Mouse (Mus musculus) midbrain, embryonic 15.5 days (tissue): ENCODE measurements around the gene Fgfr2. TPM values are rescaled to one million over a fixed set of nuclear protein-coding genes. Genes with fewer than 3 reads are reported as not detected.

ENCODE experiments used
- ATAC-seq: fragments of 200-750 bp; cut with Nextera tagmentation; replicated peaks from 2 replicates; pipeline ENCODE4 v1.8.0; 2017; ENCODE audit warnings: moderate TSS enrichment
- H3K27ac ChIP-seq: fragments of 300-500 bp; sonication (generic); 2 replicates; pipeline ENCODE4 v1.5.1; 2015; ENCODE audit warnings: mild to moderate bottlenecking, inconsistent platforms
- H3K27me3 ChIP-seq: fragments of 300-500 bp; sonication (generic); replicated peaks from 2 replicates; pipeline ENCODE4 v1.6.1; 2015; ENCODE audit warnings: inconsistent platforms
- H3K36me3 ChIP-seq: fragments of 300-500 bp; sonication (generic); replicated peaks from 2 replicates; pipeline ENCODE4 v1.6.1; 2015; ENCODE audit warnings: inconsistent platforms
- H3K4me1 ChIP-seq: fragments of 300-500 bp; sonication (generic); 2 replicates; pipeline ENCODE4 v1.6.1; 2015; ENCODE audit warnings: inconsistent platforms
- H3K4me2 ChIP-seq: fragments of 300-500 bp; sonication (generic); 2 replicates; pipeline ENCODE4 v1.6.1; 2015; ENCODE audit warnings: inconsistent platforms, mild to moderate bottlenecking, moderate library complexity
- H3K4me3 ChIP-seq: fragments of 300-500 bp; sonication (generic); 2 replicates; pipeline ENCODE4 v1.5.1; 2015; ENCODE audit warnings: mild to moderate bottlenecking, inconsistent platforms
- H3K9ac ChIP-seq: fragments of 300-500 bp; sonication (generic); 2 replicates; pipeline ENCODE4 v1.6.1; 2015; ENCODE audit warnings: mild to moderate bottlenecking, inconsistent platforms
- H3K9me3 ChIP-seq: fragments of 300-500 bp; sonication (generic); 2 replicates; pipeline ENCODE4 v1.6.1; 2016; ENCODE audit warnings: inconsistent platforms
- WGBS: fragments of 180-500 bp; shearing (Covaris S2); methylation state at CpG from one replicate; pipeline ENCODE4 v1.1.7; 2015; ENCODE audit warnings: mixed read lengths; 5-methylcytosine and 5-hydroxymethylcytosine counted together
- polyA plus RNA-seq: library from polyadenylated mRNA; unstranded; fragments of >200 nt; fragmentation: Nextera tagmentation; extraction: Ambion mirVana; gene quantifications from 2 replicates; pipeline ENCODE4 v1.2.1, GENCODE M21; 2015

Gene Fgfr2
- polyA plus RNA-seq, 1 experiment from 2014 or later, result 23.3 TPM

DNA sequence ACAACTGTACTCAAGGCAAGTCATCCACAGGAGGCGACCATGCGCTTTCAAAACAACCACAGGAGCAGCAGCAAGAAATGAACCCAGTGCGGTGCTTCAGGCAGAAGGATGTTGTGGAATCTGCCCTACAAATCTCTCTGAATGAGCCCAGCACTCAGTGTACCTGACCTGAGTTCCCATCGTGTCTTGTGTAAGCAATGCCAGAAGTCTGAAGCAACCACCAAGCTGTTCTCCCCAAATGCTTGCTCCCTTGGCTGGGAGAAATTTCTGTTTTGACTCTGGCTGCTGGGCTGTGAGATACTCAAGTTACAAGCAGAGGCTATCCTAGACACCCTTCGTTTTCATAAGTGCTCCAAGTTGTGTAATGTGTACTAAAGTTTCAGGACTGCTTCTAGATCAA is 517.5 kb downstream of the Fgfr2 start:
- no peak for ATAC-seq
- Histone ChIP-seq H3K4me3 (no peak overlapping the region), H3K4me2 (no peak overlapping the region), H3K4me1 (peaks cover 5% of the 10 kb centered on the region; the same call in 1 of the 2 replicates), H3K9me3 (no peaks in the 10 kb centered on the region), H3K27me3 (peaks cover 28% of the 10 kb centered on the region), H3K27ac (no peak overlapping the region), H3K36me3 (no peaks in the 10 kb centered on the region), H3K9ac (no peak overlapping the region)
- 60% methylated on average over 5 of the region's 5 CpGs for WGBS

GRCm38 (mm10) chr7:132604720-132605119 is 518.4 kb downstream of the Fgfr2 start:
- H3K27ac ChIP-seq, result no peak overlapping the region
- no peaks in the 10 kb centered on the region for H3K36me3 ChIP-seq
- H3K9me3 ChIP-seq, result no peaks in the 10 kb centered on the region
- H3K4me1 ChIP-seq, result peaks cover 10% of the 10 kb centered on the region
- peaks cover 37% of the 10 kb centered on the region for H3K27me3 ChIP-seq
- no peak for ATAC-seq
- H3K4me3 ChIP-seq, result no peak overlapping the region
- no peak overlapping the region for H3K4me2 ChIP-seq
- WGBS, result 82% methylated on average over 4 of the region's 4 CpGs
- no peak overlapping the region for H3K9ac ChIP-seq

DNA sequence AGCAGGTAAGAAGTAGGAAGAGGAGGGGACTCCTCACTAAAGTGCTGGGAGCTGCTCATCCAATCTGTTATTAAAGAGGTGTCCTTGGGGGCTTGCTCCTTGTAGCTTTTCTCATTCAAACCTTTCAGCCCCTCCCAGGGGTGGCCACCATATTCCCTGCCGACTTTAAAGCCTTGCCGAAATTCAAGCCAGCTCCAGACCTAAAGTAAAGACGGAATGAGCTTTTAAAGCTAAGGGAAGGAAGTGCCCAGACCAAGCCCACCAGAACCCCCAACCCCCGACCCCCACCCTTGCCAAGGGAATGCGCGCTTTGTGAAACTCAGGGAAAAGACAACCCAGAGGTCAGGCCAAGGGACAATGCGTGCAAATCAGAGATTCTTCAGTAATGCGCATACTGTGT is 522.2 kb downstream of the Fgfr2 start:
- WGBS, result 8% methylated on average over 8 of the region's 8 CpGs
- peaks cover 39% of the 10 kb centered on the region for H3K4me1 ChIP-seq
- no peaks in the 10 kb centered on the region for H3K36me3 ChIP-seq
- H3K9me3 ChIP-seq, result no peaks in the 10 kb centered on the region
- no peak overlapping the region for H3K4me2 ChIP-seq
- no peak for ATAC-seq
- H3K9ac ChIP-seq, result no peak overlapping the region
- peaks cover 68% of the 10 kb centered on the region for H3K27me3 ChIP-seq
- H3K27ac ChIP-seq, result no peak overlapping the region
- no peak overlapping the region for H3K4me3 ChIP-seq

- H3K9me3 ChIP-seq, result no peaks in the 10 kb centered on the region
- H3K4me2 ChIP-seq, result peak overlapping the region; percentile 72
- peaks cover 73% of the 10 kb centered on the region for H3K27me3 ChIP-seq
- no peak for ATAC-seq
- H3K4me1 ChIP-seq, result peaks cover 39% of the 10 kb centered on the region
- peak overlapping the region; percentile 37 for H3K4me3 ChIP-seq
- H3K27ac ChIP-seq, result no peak overlapping the region
- no peak overlapping the region for H3K9ac ChIP-seq
- no peaks in the 10 kb centered on the region for H3K36me3 ChIP-seq
- under 1% methylated on average over 9 of the region's 9 CpGs for WGBS
These were observed 523.1 kb downstream of the Fgfr2 start for GRCm38 (mm10) chr7:132600026-132600425.

GRCm38 (mm10) chr7:132599071-132599975 is 523.8 kb downstream of the Fgfr2 start, which contains the start of gene Nkx1-2:
Gene Nkx1-2 (minus strand): TSS chr7:132599637.
- no peaks in the 10 kb centered on the region for H3K36me3 ChIP-seq
- no peak within 1 kb of the TSS for H3K9ac ChIP-seq
- H3K9me3 ChIP-seq, result no peaks in the 10 kb centered on the region
- peak within 1 kb of the TSS; percentile 81 for H3K4me2 ChIP-seq
- no peak within 1 kb of the TSS for H3K27ac ChIP-seq
- no peak for ATAC-seq
- WGBS, result 0% methylated on average over 49 of the region's 52 CpGs
- H3K27me3 ChIP-seq, result peaks cover 75% of the 10 kb centered on the region
- H3K4me3 ChIP-seq, result peak within 1 kb of the TSS; percentile 37
- peaks cover 39% of the 10 kb centered on the region for H3K4me1 ChIP-seq

DNA sequence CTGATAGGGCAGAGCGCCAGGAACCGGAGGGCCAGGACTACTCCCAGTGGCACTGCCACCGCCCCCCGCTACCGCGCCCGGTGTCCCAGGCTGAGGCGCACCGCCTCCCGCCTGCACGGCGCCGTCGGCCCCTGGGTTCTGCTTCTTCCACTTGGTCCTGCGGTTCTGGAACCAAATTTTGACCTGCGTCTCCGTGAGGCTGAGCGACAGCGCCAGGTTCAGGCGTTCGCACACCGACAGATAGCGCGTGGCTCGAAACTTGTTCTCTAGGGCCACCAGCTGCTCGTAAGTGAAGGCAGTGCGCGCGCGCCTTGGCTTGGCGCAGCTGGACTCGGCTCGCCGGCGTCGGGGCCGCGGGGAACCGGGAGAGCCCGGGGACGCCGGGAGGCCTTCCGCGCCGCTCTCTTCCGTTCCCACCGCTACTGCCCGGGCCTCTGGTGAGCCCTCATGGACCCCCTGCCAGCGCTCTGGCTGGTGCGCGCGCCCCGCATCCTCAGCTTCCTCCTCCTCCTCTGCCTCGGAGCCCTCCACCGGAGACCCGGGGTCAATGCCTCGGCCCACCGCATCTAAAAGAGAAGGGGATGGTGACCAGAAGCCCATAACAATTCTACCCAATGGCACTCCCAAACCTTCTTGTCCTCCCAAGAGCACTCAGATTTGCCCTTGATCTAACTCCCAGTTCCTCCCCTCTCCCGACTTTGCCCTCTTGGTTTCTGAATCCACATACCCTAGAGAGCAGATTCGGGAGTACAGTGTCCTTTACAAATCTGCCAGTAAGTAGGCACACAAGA is 525.7 kb downstream of the Fgfr2 start:
- H3K9ac ChIP-seq, result peak overlapping the region; percentile 31
- H3K9me3 ChIP-seq, result no peaks in the 10 kb centered on the region
- no peak overlapping the region for H3K27ac ChIP-seq
- no peak for ATAC-seq
- H3K4me3 ChIP-seq, result peak overlapping the region; percentile 41
- peaks cover 72% of the 10 kb centered on the region for H3K27me3 ChIP-seq
- H3K4me2 ChIP-seq, result peak overlapping the region; percentile 81
- WGBS, result under 1% methylated on average over 60 of the region's 60 CpGs
- no peaks in the 10 kb centered on the region for H3K36me3 ChIP-seq
- H3K4me1 ChIP-seq, result peaks cover 39% of the 10 kb centered on the region

DNA sequence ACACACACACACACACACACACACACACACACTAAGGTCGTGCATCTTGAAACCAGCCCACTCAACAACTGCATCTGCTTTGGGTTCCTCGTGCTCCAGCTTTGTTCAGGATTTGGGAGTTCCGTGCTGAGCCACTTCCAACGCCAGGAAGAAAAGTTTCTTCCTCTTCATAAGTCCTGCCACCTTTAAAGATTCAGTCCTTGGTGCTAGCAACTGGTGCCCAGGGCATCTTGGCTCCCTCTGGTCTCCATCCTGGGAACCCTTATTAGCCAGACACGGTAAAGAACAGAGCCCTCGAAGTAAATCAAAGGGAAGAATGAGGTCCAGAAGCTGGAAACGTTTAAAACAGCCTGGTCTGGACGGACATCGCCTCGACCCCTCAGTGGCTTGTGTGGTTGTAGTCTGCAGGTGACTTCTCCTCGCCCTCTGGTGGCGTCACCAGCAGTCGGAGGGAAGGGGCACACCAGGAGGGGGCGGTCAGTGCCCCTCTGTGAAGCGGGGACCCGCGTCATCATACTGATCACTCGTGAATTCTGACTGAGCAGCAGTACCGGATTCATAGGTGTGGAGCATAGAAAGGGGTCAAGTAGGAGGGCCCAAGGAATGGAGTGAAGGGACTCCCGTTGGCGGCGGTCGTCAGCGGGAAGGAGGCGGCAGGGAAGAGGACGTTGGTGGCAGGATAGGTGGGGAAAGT is 526.4 kb downstream of the Fgfr2 start:
- Histone ChIP-seq H3K9me3 (no peaks in the 10 kb centered on the region), H3K4me2 (peak overlapping the region; percentile 81), H3K36me3 (no peaks in the 10 kb centered on the region), H3K27ac (no peak overlapping the region), H3K9ac (no peak overlapping the region), H3K4me1 (peaks cover 39% of the 10 kb centered on the region), H3K4me3 (peak overlapping the region; percentile 41), H3K27me3 (peaks cover 65% of the 10 kb centered on the region)
- no peak; the same call in 1 of the 2 replicates for ATAC-seq
- WGBS, result 6% methylated on average over 26 of the region's 26 CpGs

DNA sequence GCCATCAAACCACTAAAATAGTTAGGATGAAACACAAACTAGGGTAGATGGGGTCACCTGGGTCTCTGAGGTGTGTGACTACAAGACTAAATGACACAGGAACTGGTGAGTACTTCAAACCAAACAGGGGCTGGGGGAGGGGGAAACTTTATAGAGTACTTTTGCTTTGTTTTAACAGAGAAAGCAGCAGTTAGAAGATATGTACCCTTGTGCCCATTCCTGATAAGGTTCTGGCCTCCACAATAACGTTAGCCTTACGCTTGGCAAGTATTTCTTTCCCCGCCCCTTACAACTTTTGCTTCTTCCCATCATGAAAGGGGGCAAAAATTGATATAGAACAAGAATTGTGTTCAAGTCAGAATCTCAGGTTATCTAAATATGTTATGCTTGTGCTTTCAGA is 527.4 kb downstream of the Fgfr2 start:
- Histone ChIP-seq H3K27ac (no peak overlapping the region), H3K36me3 (no peaks in the 10 kb centered on the region), H3K4me3 (no peak overlapping the region), H3K27me3 (peaks cover 57% of the 10 kb centered on the region), H3K4me1 (peaks cover 36% of the 10 kb centered on the region), H3K4me2 (no peak overlapping the region), H3K9ac (no peak overlapping the region), H3K9me3 (no peaks in the 10 kb centered on the region)
- ATAC-seq, result no peak
- WGBS, result 85% methylated on average over 3 of the region's 3 CpGs

GRCm38 (mm10) chr7:132594325-132594724 is 528.8 kb downstream of the Fgfr2 start:
- H3K4me1 ChIP-seq, result peaks cover 25% of the 10 kb centered on the region
- H3K27ac ChIP-seq, result no peak overlapping the region
- H3K4me2 ChIP-seq, result no peak overlapping the region
- no peaks in the 10 kb centered on the region for H3K9me3 ChIP-seq
- no peaks in the 10 kb centered on the region for H3K36me3 ChIP-seq
- H3K9ac ChIP-seq, result no peak overlapping the region
- WGBS, result 89% methylated on average over 2 of the region's 2 CpGs
- H3K4me3 ChIP-seq, result no peak overlapping the region
- peaks cover 43% of the 10 kb centered on the region for H3K27me3 ChIP-seq
- ATAC-seq, result no peak

DNA sequence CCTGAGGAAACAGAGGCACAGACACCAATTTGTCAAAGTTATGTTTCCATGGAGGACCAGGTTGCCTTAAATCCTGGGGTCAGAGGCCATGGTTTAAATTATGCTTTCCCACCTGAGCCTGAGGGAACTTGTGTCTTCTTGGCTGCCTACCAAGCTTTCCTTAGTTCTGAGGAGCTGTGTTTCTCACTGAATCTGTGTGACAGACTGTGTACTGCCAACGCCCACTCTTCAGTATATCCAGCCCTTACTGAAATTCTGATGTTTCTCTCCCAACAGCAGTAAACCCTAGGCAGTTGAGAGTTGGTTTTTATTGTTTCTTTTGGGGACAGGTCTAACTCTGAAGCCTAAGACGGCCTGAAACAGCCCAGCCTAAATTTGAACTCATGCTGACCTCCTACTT is 529.4 kb downstream of the Fgfr2 start:
- H3K36me3 ChIP-seq, result no peaks in the 10 kb centered on the region
- H3K27ac ChIP-seq, result no peak overlapping the region
- no peak overlapping the region for H3K4me3 ChIP-seq
- H3K9ac ChIP-seq, result no peak overlapping the region
- no peaks in the 10 kb centered on the region for H3K9me3 ChIP-seq
- WGBS, result 79% methylated on average over 2 of the region's 2 CpGs
- peaks cover 38% of the 10 kb centered on the region for H3K27me3 ChIP-seq
- H3K4me1 ChIP-seq, result peaks cover 19% of the 10 kb centered on the region
- no peak overlapping the region for H3K4me2 ChIP-seq
- ATAC-seq, result no peak

DNA sequence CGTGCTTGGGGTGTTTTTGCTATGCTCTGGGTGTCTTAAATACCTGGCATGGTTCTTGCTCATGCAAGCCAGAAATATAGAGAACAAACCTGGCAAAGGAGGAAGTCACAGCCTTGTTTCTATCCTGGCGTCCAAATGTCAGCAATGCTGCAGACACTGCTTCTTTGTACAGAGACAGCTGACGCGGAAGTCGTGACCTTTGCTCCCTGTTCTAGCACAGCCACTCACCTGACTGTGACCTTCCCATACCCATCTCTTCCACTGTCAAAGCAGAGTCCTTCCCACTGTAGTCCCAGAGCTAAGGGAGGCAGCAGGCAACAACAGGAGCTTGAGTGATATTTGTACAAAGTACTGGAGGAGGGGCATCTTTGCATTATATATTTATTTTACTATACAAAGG is 533.5 kb downstream of the Fgfr2 start:
- no peak overlapping the region for H3K4me3 ChIP-seq
- no peaks in the 10 kb centered on the region for H3K27me3 ChIP-seq
- no peak overlapping the region for H3K4me2 ChIP-seq
- H3K9me3 ChIP-seq, result no peaks in the 10 kb centered on the region
- H3K4me1 ChIP-seq, result no peaks in the 10 kb centered on the region
- WGBS, result 70% methylated on average over 5 of the region's 5 CpGs
- H3K36me3 ChIP-seq, result no peaks in the 10 kb centered on the region
- no peak overlapping the region for H3K9ac ChIP-seq
- H3K27ac ChIP-seq, result no peak overlapping the region
- ATAC-seq, result no peak

GRCm38 (mm10) chr7:132587167-132587566 is 536.0 kb downstream of the Fgfr2 start:
- WGBS, result 75% methylated on average over 5 of the region's 5 CpGs
- Histone ChIP-seq H3K9ac (no peak overlapping the region), H3K9me3 (no peaks in the 10 kb centered on the region), H3K4me3 (no peak overlapping the region), H3K27me3 (no peaks in the 10 kb centered on the region), H3K27ac (no peak overlapping the region), H3K4me2 (no peak overlapping the region), H3K4me1 (no peaks in the 10 kb centered on the region), H3K36me3 (no peaks in the 10 kb centered on the region)
- ATAC-seq, result no peak
